Mouse (Mus musculus) Muller cell, postnatal 12 days (primary cell): ENCODE results near the gene Mturn.
A peak's percentile ranks its signal among the peaks of the same experiment; 100 is the strongest.

Experiments
- DNase-seq: peaks from one replicate; pipeline ENCODE4 v3.0.0-alpha.2; 2015; ENCODE audit errors: inconsistent ontology term

The Mturn gene

GRCm38 (mm10) chr6:54698691-54699476, 17.5 kb downstream of the Mturn start:
- peak; percentile 74 for DNase-seq

DNA sequence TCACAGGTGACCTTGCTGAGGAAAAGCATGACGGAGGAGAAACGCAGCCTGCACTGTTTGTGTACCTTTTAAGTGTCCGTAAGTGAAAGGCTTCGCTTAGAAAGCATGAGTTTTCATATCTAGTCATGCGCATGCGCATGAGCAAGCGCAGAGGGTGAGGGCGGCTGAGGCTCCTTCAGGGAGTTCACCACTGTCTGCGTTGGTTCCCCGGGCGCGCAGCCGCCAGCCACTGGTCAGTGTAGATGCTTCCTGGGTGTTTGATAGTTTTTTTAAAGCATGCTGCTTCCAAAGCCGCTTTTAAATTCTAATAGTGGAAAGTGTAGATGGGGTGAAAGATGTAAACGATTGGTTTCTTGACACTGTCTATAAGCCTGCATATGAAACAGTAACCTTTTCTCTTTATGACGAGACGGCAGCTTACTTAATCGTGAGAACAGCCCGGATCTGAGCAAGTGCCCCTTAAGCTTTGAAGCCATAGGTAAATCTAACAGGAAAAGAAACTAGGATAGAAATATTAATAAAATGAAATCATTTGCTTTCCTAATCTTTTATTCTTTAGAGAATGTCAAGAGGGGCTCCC, 18.1 kb downstream of the Mturn start:
- peak; percentile 76 for DNase-seq

DNA sequence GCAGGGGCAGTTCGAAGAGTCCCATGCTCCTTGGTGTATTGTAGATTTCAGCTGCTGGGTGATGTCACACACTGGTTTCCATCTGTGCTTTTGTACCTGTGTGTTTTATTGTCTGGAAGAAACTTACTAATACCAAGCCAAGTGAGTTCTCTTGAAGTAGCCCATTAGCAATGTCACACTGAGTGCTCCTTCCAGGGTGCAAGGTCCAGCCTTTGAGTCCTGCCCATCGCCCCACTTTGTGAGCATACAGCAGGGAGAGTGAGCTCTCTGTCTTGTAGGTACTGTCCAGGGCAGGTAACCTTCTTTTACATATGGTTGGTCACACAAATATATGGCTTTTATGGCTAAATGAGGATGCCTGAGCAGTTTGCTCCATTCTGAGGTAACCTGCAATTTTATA, 19.1 kb downstream of the Mturn start:
- no peak for DNase-seq

DNA sequence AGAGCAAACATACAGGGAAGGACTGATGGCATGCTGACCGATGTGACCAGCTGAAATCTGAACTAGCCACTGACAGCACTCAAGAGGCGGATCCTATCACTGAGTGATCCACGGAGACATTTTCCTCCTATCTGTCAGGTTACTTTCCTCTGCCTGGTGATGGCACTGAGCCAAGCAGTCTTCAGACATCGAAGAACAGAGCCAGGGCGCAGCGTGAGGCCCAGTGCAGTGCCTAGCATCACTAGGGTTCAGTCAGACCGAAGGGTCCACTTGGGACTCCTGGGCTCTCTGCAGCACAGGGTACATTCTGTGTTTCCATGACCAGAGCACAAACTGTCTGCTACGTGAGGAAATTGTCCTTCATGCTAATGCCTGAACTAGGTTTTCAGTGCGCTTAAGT, 20.5 kb downstream of the Mturn start:
- DNase-seq = no peak

DNA sequence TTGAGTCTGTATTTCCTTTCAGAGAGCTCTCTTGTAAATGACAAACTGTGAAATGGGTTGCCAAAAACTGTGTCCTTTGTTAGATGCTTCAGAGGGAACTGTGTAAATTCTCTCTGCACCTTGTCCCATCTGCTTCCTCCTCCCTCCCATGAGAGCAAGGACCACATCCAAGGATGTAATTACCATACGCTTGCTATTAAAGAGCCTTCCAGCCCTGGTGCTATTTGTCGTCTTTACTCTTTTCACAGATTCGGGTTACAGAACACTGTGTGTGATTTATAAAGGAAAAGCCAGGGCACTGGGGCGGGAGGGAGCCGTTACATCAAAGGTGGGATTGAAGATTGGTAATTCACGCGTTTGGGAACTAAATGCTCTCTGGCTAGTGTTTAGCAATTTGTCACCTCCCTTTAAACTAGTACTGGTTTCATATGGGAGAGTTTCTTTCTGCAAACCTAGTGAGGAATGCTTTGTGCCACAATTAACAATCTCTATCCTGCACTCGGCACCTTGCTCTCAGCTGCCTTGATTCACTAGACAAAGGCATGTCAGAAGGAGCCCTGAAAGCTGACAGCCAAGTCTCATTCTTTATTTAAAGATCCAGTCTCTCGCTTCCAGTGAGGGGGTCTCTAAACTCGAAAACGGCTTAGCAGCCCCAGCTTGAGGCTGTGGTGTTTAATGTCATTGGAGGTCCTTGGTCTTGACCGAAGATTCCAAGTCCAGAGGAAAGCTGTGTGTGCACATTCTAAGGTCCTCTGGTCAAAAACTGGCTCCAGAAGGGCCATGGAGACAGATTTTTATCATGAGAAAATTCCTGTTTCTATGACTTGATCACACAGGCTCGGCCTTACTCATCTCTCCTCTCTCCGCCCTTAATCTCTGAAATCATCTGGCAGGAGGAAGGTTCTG, 22.5 kb downstream of the Mturn start:
- DNase-seq = no peak

DNA sequence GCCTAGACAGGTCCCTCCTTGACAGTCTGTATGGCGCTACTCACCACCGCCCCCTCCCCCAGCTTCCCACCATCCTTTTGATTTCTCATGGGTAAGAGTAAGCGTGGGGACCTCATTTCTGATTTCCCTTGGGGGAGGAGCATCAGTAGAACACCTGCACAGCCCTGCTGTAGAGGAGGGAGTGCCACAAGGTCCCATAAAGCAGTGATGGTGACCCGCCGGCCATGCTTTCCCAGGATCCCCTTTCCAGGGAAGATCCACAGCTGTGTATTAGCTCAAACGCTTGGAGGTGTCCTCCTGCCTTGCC, 23.1 kb downstream of the Mturn start:
- no peak for DNase-seq

GRCm38 (mm10) chr6:54704847-54705246, 23.4 kb downstream of the Mturn start:
- no peak for DNase-seq

DNA sequence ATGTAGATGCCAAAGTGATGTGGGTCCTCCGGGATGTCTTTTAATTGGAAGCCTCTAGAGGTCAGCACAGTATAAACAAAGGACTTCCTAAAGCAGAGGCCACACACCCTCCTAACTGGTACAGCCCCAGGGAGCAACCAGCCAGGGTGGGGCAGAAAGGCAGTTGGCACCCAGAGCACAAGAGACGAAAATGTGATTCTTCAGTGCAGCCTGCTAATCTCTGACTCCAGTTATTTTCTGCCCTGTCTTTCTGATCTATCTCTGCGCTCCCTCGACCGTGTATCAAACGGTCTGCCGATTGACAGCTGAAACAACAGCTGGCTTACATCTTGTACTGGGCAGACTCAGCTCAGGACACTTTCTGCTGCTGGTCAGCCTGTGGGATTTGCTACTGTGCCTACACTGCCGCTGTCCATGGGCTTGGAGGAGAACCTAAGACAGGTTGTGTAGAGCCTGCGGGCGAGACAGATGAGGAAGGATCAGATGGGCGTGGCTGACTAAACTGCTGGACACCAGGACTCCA, 24.0 kb downstream of the Mturn start:
- DNase-seq = peak; percentile 83

GRCm38 (mm10) chr6:54706099-54706498, 24.7 kb downstream of the Mturn start:
- peak; percentile 30 for DNase-seq

DNA sequence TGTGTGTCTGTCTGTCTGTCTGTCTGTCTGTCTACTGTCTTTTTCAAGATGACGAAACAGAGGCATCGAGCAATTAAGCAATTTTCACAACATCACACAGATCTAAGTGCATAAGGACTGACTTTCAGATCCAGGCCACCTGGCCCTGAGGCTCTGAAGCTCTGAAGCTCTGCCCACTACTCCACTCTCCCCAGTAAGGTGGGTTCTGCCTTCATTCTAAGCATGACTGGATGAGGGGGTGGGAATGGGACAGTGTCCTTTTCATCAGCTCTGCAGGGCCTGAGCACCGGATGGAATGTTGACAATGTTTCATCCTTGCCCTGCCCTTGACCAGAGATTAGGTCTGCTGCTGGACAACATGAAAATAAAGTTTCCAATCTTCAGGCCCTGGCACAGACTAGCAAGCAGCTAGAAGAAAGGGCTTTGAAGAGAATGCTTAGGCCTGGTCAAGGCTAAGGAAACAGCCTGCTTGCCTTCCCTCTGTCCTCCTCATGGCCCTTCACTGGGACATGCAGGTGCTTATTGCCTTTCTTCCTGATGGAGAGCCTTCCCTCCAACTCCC, 25.3 kb downstream of the Mturn start:
- DNase-seq = no peak

- DNase-seq = no peak
Measured at GRCm38 (mm10) chr6:54708646-54709045, 27.2 kb downstream of the Mturn start.

DNA sequence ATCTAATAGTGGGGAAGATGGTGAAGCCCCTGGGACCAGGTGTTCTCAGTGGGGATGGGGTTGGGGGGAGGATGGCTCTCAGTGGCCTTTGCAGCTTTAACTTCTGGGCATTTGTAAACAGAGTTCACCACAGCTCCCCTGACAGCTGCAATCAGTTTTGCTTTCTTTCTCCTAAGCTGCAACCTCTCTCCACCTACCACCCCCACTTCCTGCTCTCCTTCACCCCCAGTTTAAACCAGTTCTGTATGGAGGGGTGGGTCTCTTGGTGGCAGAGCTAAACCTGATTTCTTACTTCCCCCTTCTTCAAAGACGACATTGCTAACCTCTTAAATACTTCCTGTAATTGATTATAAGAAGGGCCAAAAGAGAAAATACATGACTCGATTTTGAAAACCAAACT, 34.3 kb downstream of the Mturn start:
- no peak for DNase-seq

DNA sequence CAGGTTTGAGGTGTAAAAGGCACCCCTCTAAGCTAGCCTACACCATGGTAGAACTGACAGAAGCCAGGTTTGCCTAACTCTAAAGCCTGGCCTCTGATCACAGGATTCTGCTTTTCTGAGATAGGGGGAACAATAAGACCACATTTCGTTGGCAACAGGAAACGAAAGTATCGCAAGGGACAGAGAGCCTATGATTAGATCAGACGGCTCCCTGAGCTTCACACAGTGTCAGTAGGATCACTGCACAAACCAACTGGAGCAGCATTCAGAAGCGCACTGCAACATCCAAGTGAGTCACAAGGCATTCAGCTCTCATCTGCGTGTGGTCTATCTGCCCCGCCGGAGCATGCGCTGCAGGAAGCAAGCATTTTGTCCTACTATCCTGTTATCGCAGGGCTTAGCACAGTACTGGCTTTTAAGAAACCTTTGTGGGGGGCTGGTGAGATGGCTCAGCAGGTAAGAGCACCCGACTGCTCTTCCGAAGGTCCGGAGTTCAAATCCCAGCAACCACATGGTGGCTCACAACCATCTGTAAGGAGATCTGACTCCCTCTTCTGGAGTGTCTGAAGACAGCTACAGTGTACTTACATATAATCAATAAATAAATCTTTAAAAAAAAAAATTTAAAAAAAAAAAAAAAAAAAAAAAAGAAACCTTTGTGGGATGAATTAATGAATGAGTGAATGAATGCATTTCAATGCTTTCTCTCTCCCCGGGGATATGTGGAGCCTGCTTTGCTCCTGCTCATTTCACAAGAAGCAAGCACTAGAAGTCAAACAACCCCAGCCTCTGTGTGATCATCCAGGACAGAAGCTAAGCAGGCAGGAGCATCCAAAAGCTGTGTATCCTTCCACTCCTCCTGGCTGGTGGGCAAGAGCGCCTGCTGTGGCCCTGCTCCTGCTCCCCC, 37.6 kb downstream of the Mturn start:
- DNase-seq = peak; percentile 40

DNA sequence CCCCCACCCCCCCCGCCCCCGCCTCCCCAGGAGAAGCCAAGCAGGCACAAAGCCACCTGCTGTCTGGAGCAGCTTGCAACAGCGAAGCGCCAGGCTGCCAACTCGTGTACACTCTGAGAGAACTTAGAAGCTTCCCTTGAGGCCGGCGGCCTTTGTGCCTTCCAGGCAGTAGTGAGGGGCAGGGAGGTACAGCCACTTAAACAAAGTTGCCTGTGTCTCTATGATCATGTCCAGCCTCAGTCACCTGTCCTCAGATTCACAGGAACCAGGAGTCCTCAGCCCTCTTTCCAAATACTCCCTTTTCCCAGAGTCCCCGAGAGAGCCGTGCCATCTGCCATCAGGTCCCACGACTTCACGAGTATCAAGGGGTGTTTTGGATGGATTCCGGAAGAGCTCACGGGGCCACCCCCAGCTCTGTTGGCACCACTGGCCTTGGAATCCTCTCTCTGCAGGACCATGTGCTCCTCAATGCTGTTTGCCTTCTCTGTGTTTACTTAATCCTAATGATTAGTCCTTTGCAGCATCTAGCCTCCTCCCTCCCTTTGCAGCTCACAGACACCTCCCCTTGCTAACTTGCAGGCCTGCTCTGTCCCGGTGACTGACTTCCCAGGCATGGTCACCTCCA, 38.4 kb downstream of the Mturn start:
- peak; percentile 35 for DNase-seq

DNA sequence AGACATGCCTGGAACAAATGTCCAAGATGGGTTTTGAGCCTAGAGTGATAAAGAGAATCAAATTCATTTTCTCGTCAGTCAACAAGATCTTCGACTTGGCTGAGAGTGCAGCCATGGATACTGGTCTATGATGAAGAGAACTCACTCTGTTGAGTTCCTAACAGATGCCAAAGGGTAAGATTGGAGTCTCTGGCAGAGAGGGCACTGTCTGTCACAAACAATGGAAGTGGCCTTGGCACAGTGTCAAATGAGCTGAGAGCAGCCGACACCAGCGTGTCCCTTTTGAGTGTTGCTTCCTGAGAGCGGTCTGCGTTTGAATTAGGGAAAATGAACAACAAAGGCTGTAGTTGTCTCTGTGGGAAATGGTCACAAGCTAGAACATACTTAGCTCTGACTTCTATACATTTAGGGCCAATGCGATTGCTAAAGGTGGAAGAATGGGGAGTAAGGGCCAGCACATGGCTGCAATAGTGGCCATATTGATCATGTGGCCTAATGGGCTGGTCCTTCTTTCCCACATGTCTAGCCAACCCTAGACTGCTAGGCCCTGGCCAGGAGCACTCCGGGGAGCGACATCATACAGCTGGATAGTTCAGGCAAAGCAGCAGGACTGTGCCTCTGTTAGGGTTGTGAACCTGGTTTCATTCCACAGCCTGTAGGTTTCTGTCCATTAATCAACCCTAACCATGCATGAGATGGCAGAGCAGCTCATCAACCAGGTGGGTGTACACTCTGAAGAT, 39.3 kb downstream of the Mturn start:
- peak; percentile 59 for DNase-seq

- DNase-seq = no peak
Measured at GRCm38 (mm10) chr6:54721252-54721635, 39.8 kb downstream of the Mturn start.

DNA sequence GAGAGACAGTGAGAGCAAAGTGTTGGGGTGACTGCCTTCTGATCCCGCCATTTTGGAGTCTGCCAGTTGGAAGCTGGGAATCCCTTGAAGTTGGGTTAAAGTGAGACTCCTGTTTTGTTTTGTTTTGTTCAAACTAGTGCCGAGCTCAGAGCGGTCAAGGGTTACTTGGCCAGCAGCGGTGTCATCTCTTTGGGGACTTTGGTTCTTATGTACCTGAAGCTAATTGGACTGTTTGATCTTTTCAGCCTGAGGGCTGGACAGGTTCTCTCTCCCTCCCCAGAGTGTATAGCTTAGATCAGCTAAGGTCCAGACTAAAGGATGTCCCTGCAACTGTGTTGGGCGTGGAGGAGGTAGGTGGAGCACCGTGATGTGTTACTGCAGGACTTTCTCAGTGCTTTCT, 44.9 kb downstream of the Mturn start:
- DNase-seq = no peak

GRCm38 (mm10) chr6:54726796-54727195, 45.4 kb downstream of the Mturn start:
- DNase-seq = no peak

DNA sequence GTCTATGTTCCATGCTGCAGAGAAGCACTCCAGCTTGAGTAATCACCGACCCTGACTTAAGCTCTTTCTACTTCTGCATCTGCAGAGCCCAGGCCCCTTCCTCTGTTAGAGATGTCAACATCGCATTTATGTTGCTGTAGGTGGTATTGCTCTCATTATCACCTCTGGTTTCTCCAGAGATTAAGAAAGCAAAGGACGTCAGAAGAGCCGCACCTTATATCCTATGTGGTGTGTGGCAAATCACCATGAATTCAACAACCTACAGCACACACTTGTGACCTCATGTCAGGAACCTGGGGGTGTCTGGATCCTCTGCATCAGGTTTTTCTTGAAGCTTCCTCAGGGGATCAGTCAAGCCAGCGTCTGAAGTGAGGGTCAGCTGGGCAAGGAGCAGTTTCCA, 46.0 kb downstream of the Mturn start:
- no peak for DNase-seq
